Mouse (Mus musculus) left cerebral cortex, postnatal 25 days (tissue): ENCODE measurements at regions not wholly inside any gene's neighbourhood (a gene's known extent, or its start where the extent isn't known, plus 50 kb on each side); places are given as distances from the start of the nearest gene placed in this dataset.
"Not testable (repeated sequence)": the region's sequence is repeated elsewhere in the genome, so short reads cannot be mapped to it uniquely, and the experiment has no call there.

Experiments used
- DNase-seq, 2 experiments: peaks; one replicate each; pipeline ENCODE4 v3.0.0; 2022; ENCODE audit warnings: low spot score in 2 of 2, mixed read lengths in 1 of 2
- intact Hi-C: fragments of 180-260 bp; cut with DNase I; formaldehyde crosslinking; loops from one replicate; pipeline ENCODE4 v1.15.1; 2025

GRCm38 (mm10) chr3:21667349-21668143 is 408.9 kb upstream of the Tbl1xr1 start:
- no peak for DNase-seq
- intact Hi-C loops: no loop called here

GRCm38 (mm10) chr3:21671885-21672284 is 404.6 kb upstream of the Tbl1xr1 start:
- intact Hi-C loops: no loop called here

DNA sequence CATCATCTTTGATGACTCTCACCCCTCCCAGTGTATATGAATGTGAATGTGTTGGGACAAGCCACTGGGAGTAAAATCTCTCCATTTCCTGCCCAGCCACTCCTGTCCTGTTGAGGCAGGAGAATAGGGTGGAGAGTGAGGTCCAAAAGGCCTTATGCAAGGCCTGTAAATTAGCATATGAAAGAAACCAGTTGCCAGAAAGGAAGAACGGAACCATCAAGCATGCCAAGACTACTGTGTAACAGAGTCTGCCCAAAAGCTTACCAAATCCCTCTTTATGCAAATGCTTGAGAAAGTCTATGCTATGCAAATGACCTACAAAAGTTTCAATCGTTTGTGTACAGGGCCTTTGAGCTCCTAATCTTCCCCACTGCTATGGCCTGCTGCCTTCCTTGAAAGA is 404.0 kb upstream of the Tbl1xr1 start:
- intact Hi-C loops: no loop called here
- peak in 1 of 2 experiments; percentile 47 for DNase-seq

More at GRCm38 (mm10) chr3:21671885-21672284, 404.6 kb upstream of the Tbl1xr1 start:
- DNase-seq: no peak

- intact Hi-C loops: no loop called here
- no peak for DNase-seq
Observed at GRCm38 (mm10) chr3:21673466-21673865, 403.0 kb upstream of the Tbl1xr1 start.

DNA sequence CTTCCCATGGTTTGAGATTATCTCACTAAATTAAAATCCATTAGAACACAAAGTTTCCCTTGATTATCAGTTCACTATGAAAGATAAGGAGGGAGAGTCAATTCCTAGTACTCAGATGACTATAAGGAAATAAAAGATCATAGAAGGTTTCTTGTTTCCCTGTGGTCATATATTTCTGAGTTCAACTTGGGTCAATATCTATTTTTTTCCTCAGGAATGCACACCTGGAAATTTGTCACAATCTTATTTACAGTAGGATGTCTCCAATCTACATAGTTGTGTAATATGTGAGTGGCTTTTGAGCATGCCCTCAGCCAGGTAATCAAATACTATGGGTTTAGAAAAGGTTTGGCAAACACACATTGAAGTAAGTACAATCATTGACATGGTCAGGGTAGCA is 398.2 kb upstream of the Tbl1xr1 start:
- DNase-seq: no peak
- intact Hi-C loops: no loop called here

- intact Hi-C loops: no loop called here
- no peak for DNase-seq
Observed at GRCm38 (mm10) chr3:21678734-21679133, 397.7 kb upstream of the Tbl1xr1 start.

DNA sequence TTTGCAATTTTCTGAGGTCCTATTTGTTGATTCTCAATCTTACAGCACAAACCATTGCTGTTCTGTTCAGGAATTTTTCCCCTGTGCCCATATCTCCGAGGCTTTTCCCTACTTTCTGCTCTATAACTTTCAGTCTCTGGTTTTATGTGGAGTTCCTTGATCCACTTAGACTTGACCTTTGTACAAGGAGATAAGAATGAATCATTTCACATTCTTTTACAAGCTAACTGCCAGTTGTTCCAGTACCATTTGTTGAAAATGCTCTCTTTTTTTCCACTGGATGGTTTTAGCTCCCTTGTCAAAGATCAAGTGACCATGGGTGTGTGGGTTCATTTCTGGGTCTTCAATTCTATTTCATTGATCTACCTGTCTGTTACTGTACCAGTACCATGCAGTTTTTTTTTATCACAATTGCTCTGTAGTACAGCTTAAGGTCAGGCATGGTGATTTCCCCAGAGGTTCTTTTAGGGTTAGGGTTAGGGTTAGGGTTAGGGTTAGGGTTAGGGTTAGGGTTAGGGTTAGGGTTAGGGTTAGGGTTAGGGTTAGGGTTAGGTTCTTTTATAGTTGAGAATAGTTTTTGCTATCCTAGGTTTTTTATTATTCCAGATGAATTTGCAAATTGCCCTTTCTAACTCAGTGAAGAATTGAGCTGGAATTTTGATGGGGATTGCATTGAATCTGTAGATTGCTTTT is 378.3 kb upstream of the Tbl1xr1 start:
- DNase-seq, intact Hi-C loops: not testable (repeated sequence)

DNA sequence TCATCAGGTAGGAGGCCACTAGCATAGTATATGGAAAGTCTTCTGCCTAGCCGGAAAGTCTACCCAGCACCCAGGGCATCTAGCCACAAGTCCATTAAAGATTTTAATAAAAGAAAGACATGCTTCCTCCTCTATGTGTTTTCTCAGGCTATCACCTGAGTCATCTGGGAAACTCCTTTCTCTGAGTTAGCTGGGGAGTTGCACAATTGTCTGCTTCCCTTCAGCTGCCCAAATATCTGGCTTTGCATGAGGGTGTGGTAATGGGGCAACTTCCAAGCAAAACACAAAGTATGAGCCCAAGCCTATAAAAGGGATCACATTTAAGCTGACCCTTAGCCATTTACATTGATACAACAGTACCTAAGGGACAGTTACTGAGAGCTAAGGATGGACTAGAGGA is 376.9 kb upstream of the Tbl1xr1 start:
- intact Hi-C loops: no loop called here
- DNase-seq: no peak

- no peak for DNase-seq
- intact Hi-C loops: no loop called here
Observed at GRCm38 (mm10) chr3:21700326-21700725, 376.1 kb upstream of the Tbl1xr1 start.

- DNase-seq: no peak
- intact Hi-C loops: no loop called here
Observed at GRCm38 (mm10) chr3:21726747-21727505, 349.5 kb upstream of the Tbl1xr1 start.

GRCm38 (mm10) chr3:21728019-21728418 is 348.4 kb upstream of the Tbl1xr1 start:
- intact Hi-C loops: no loop called here
- no peak for DNase-seq

DNA sequence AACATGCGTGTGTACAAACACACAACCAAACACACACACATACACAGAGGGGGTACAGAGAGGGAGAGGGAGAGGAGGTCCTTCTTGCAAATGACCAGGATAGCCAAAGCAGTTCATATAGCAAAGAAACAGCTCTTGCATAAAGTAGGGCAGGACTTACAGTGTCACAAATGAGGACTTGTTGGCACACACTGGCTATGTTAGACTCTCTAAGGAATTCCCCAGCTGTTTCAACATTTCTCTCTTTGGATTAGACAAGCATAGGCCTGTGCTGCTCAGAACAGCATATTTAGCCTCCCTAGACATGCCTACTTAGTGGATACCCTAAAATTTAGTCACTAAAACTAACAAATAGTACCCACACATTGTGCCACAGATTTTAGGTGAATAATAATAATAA is 347.1 kb upstream of the Tbl1xr1 start:
- peak in 1 of 2 experiments; percentile 17 for DNase-seq

GRCm38 (mm10) chr3:21735688-21736087 is 340.8 kb upstream of the Tbl1xr1 start:
- intact Hi-C loops, DNase-seq: not testable (repeated sequence)

More for the DNA sequence above, 347.1 kb upstream of the Tbl1xr1 start:
- intact Hi-C loops: no loop called here

GRCm38 (mm10) chr3:21739720-21740119 is 336.7 kb upstream of the Tbl1xr1 start:
- intact Hi-C loops: no loop called here

DNA sequence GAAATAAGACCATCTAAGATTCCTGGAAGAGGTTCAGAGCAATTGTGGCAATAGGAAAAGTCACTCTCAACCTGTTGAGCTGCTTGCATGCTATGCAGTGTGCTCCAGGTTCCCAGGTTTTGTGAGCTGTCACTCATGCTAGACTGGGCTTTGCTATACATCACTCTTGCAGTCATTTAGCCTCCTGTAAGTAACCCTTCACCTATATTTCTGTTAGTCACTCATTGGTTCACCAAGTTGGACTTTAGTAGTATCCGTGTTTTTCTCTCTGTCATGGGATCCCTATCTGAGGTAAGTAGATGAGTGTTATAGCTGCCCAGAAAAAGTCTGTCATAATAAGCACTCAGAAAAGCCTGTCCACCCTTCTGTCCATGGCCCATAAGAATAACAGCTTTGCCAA is 332.3 kb upstream of the Tbl1xr1 start:
- intact Hi-C loops: no loop called here
- DNase-seq: no peak

More at GRCm38 (mm10) chr3:21739720-21740119, 336.7 kb upstream of the Tbl1xr1 start:
- no peak for DNase-seq

GRCm38 (mm10) chr3:21760516-21761218 is 315.8 kb upstream of the Tbl1xr1 start:
- no peak for DNase-seq
- intact Hi-C loops: no loop called here

DNA sequence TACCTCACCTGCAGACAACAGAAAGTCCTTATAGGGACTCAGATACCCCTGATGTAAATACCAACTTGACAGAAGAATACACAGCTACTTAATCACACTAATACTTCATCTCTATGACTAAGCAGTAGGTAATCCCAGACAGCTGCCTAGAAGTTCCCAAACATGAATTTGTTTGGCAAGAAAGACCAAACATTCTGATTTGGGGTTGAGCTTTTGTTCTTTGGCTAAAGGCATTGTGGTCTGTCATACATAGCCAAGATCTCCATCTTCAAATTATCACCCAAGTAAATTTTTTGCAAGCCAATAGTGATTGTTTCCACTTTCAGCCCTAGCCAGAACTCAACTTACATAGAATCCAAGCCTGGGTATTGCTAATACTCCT is 315.2 kb upstream of the Tbl1xr1 start:
- DNase-seq: no peak
- intact Hi-C loops: no loop called here

GRCm38 (mm10) chr3:21761909-21762308 is 314.5 kb upstream of the Tbl1xr1 start:
- no peak for DNase-seq

GRCm38 (mm10) chr3:21768081-21768480 is 308.4 kb upstream of the Tbl1xr1 start:
- DNase-seq: no peak
- intact Hi-C loops: no loop called here

More at GRCm38 (mm10) chr3:21761909-21762308, 314.5 kb upstream of the Tbl1xr1 start:
- intact Hi-C loops: no loop called here
